Mouse (Mus musculus): ENCODE results near the gene Zbtb39. TPM values are rescaled to one million over a fixed set of nuclear protein-coding genes. Genes with fewer than 3 reads are reported as not detected.
A peak's percentile ranks its signal among the peaks of the same experiment; 100 is the strongest.
"Not testable (repeated sequence)": the region's sequence is repeated elsewhere in the genome, so short reads cannot be mapped to it uniquely, and the experiment has no call there.

The Zbtb39 gene
- polyA plus RNA-seq, 1 experiment from 2014 or later, result 0.75 TPM

DNA sequence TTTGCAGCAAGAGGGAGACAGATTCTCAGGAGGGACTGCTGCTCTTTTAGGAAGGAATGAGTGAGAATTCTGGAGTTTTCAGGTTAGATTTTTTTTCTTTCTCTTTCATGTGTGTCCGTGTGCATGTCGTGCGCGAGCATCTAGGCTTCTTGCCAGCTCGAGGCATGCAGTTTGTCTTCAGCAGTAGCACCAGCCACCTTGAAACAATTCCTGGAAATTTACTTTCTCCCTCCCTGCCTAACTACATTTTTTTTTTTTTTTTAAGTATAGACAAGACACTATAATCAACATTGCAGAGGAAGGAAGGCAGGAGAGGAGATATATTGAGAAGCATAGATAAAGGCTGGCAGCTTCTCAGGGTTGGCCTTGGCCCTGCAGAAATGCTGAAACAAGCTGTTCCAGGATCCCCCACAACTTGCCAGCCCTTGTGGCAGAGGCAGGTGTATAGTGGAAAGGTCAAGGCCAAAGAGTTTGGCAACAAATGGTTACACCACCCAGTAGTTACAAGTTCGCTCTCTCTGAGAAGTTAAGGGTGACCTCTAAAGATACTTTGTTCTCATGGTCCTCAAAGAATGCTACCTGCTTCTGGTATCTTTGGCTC, 15.3 kb downstream of the Zbtb39 start:
- Histone ChIP-seq H3K9ac (no peak overlapping the region), H3K27me3 (no peaks in the 10 kb centered on the region), H3K36me3 (no peaks in the 10 kb centered on the region), H3K4me2 (no peak overlapping the region), H3K4me1 (replicated peaks) (peaks cover 52% of the 10 kb centered on the region), H3K9me3 (replicated peaks) (0 out of 2 replicates have a peak, but pooled peaks cover 4% of the 10 kb centered on the region), H3K27ac (no peak overlapping the region; the same call in 1 of the 2 replicates), H3K4me3 (replicated peaks) (no peak overlapping the region)
- 41% methylated on average over 6 of the region's 6 CpGs for WGBS (ENCODE audit: insufficient replicate concordance)
- DNase-seq (no peak), ATAC-seq (ENCODE audit: low read depth) (no peak)

DNA sequence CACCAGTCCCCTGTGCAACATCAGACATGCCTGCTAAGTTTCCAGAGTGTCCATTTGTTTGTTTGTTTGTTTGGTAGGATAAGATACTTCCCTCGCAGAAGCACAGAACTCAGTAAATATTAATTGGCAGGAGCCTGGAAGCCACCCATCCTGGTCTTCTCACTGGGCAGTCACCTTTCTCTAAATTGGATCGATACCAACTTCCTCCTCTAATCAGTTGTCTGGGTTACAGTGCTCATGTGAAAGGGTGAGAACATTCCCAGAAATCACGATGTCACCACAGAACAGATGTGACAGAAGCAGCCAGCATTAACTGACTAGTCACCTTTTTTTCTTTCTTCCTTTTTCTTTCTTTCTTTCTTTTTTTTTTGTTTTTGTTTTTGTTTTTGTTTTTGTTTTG, 15.9 kb downstream of the Zbtb39 start:
- H3K4me1 ChIP-seq (replicated peaks), result peaks cover 49% of the 10 kb centered on the region
- H3K27me3 ChIP-seq, result no peaks in the 10 kb centered on the region
- no peak for DNase-seq
- no peak overlapping the region for H3K9ac ChIP-seq
- no peak overlapping the region for H3K27ac ChIP-seq
- no peak overlapping the region for H3K4me2 ChIP-seq
- no peak overlapping the region for H3K4me3 ChIP-seq (replicated peaks)
- no peaks in the 10 kb centered on the region for H3K36me3 ChIP-seq
- no peak for ATAC-seq (ENCODE audit: low read depth)
- H3K9me3 ChIP-seq (replicated peaks), result 0 out of 2 replicates have a peak, but pooled peaks cover 4% of the 10 kb centered on the region
- WGBS (ENCODE audit: insufficient replicate concordance), result 36% methylated on average over 3 of the region's 3 CpGs

GRCm38 (mm10) chr10:127755770-127756468, 16.6 kb downstream of the Zbtb39 start:
- Histone ChIP-seq H3K36me3 (no peaks in the 10 kb centered on the region), H3K9ac (no peak overlapping the region), H3K4me1 (replicated peaks) (peaks cover 47% of the 10 kb centered on the region), H3K4me2 (peak overlapping the region; percentile 54), H3K4me3 (replicated peaks) (peak overlapping the region; percentile 29), H3K27ac (no peak overlapping the region; the same call in 1 of the 2 replicates), H3K9me3 (replicated peaks) (0 out of 2 replicates have a peak, but pooled peaks cover 4% of the 10 kb centered on the region), H3K27me3 (no peaks in the 10 kb centered on the region)
- WGBS (ENCODE audit: insufficient replicate concordance), result 14% methylated on average over 18 of the region's 18 CpGs
- ATAC-seq (ENCODE audit: low read depth) (no peak), DNase-seq (no peak)

GRCm38 (mm10) chr10:127759181-127760110, 20.1 kb downstream of the Zbtb39 start, which contains the start of the genes Rdh1 and Rdh16f1:
Gene Rdh1, plus strand, starts transcription at chr10:127759721.
Gene Rdh16f1, plus strand, starts transcription at chr10:127759787.
- Histone ChIP-seq H3K27me3 (no peaks in the 10 kb centered on the region), H3K4me3 (replicated peaks) (no peak within 1 kb of the TSS), H3K4me1 (replicated peaks) (peaks cover 36% of the 10 kb centered on the region), H3K27ac (peak within 1 kb of the TSS; percentile 47), H3K36me3 (no peaks in the 10 kb centered on the region), H3K9me3 (replicated peaks) (0 out of 2 replicates have a peak, but pooled peaks cover 4% of the 10 kb centered on the region), H3K9ac (no peak within 1 kb of the TSS), H3K4me2 (no peak within 1 kb of the TSS)
- 62% methylated on average over 9 of the region's 9 CpGs for WGBS (ENCODE audit: insufficient replicate concordance)
- ATAC-seq (ENCODE audit: low read depth) (0 out of 2 replicates have a peak, but pooled peaks have one; percentile 27), DNase-seq (no peak)

- H3K27ac ChIP-seq; H3K36me3 ChIP-seq; ATAC-seq (ENCODE audit: low read depth); H3K4me2 ChIP-seq; H3K9ac ChIP-seq; H3K9me3 ChIP-seq (replicated peaks); DNase-seq; H3K4me3 ChIP-seq (replicated peaks); H3K27me3 ChIP-seq: not testable (repeated sequence)
- 63% methylated on average over 10 of the region's 10 CpGs for WGBS (ENCODE audit: insufficient replicate concordance)
- peaks cover 16% of the 10 kb centered on the region for H3K4me1 ChIP-seq (replicated peaks)
These were observed 23.6 kb downstream of the Zbtb39 start for GRCm38 (mm10) chr10:127762926-127763325.

DNA sequence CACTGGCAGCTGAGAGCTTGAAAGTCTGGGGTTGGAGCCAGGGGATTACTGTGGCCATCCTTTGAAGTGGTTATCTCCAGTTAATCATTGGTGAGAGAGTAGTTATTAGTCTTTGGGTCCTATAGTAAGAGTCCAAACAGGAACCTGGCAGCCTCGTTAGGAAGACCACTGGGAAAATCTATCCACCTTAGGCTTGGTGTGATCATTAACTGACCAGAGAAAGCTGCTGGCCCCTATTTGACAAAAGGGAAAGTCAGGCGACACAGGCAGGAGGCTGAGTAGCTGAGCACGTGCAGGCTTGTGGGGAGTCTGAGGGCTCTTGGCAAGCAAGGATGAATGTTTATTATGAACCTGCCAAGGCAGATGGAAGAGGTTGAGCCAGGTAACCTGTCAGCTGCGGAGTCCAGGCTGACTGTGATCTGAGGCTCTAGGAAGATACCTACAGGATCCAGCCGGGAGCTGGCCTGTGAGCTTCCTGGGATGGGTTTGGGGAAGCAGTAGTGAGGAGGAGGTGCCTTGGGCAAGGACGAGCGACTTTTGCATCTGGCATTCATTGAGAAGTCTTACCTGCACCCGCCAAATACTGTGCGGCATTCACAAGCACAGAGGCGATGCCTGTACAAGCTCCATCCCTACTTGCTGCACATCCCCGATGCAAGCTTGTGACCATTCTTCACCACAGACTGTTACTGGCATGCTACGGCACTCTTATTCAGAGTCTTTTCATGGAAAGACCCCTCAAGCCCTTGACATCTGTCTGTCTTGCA, 24.8 kb downstream of the Zbtb39 start:
- no peak overlapping the region for H3K9ac ChIP-seq
- WGBS (ENCODE audit: insufficient replicate concordance), result 56% methylated on average over 12 of the region's 12 CpGs
- no peaks in the 10 kb centered on the region for H3K27me3 ChIP-seq
- H3K4me2 ChIP-seq, result no peak overlapping the region
- ATAC-seq (ENCODE audit: low read depth) (peak; percentile 76), DNase-seq (no peak)
- H3K9me3 ChIP-seq (replicated peaks), result no peaks in the 10 kb centered on the region
- H3K4me3 ChIP-seq (replicated peaks), result no peak overlapping the region
- H3K4me1 ChIP-seq (replicated peaks), result peaks cover 10% of the 10 kb centered on the region
- peak overlapping the region; percentile 69 for H3K27ac ChIP-seq
- H3K36me3 ChIP-seq, result no peaks in the 10 kb centered on the region

DNA sequence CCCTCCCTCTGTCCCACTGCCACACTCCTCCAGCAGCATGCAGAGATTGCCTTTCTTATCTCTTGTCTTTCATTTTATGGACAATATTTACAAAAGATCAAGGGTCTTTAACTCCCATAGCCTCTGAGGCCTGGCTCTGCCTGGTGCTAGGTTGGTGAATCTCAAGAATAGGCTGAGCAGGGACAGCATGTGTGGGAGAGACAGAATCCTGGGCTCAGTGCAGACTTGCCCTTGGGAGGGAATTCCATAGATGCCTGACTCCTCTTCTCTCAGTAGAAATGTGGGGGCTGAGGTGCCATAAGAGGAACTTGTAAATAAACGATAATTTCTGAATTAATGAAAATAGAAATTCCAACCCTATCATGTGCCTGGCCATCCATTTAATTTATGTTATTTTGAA, 27.2 kb downstream of the Zbtb39 start:
- no peak for ATAC-seq (ENCODE audit: low read depth)
- no peak for DNase-seq
- Histone ChIP-seq H3K4me1 (replicated peaks) (peaks cover 4% of the 10 kb centered on the region; the same call in 1 of the 2 replicates), H3K4me2 (no peak overlapping the region), H3K9me3 (replicated peaks) (no peaks in the 10 kb centered on the region), H3K27ac (no peak overlapping the region), H3K27me3 (no peaks in the 10 kb centered on the region), H3K36me3 (no peaks in the 10 kb centered on the region), H3K4me3 (replicated peaks) (no peak overlapping the region), H3K9ac (no peak overlapping the region)
- 69% methylated on average over 1 of the region's 1 CpGs for WGBS (ENCODE audit: insufficient replicate concordance)

GRCm38 (mm10) chr10:127776011-127776410, 36.7 kb downstream of the Zbtb39 start, which contains the start of gene Rdh9:
Gene Rdh9, plus strand, starts transcription at chr10:127776386.
- WGBS (ENCODE audit: insufficient replicate concordance), result 46% methylated on average over 2 of the region's 2 CpGs

DNA sequence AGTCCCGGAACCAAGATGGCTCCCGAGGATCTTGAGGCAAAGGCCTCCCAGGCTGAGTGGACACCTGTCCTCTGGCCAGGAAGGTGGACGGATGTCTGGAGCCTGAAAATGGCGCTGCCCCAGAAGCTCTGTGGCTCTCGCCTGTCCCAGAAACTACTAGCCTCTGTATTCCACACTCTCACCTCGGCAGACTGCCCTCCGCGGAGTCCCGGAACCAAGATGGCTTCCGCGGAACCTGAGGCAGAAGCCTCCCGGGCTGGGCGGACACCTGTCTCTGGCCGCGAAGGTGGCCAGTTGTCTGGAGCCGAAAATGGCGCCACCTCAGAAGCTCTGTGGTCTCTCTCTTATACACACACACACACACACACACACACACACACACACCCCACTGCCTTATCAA, 43.0 kb downstream of the Zbtb39 start:
- not testable (repeated sequence) for H3K4me2 ChIP-seq; ATAC-seq (ENCODE audit: low read depth); H3K9ac ChIP-seq; H3K27ac ChIP-seq; H3K4me1 ChIP-seq (replicated peaks); H3K4me3 ChIP-seq (replicated peaks); H3K27me3 ChIP-seq; H3K9me3 ChIP-seq (replicated peaks); DNase-seq; H3K36me3 ChIP-seq
- WGBS (ENCODE audit: insufficient replicate concordance), result 84% methylated on average over 17 of the region's 17 CpGs

More at GRCm38 (mm10) chr10:127776011-127776410, 36.7 kb downstream of the Zbtb39 start, which contains the start of gene Rdh9:
- no peaks in the 10 kb centered on the region for H3K4me1 ChIP-seq (replicated peaks)
- no peak within 1 kb of the TSS for H3K4me2 ChIP-seq
- no peak within 1 kb of the TSS for H3K9ac ChIP-seq
- no peak within 1 kb of the TSS for H3K27ac ChIP-seq
- H3K36me3 ChIP-seq, result no peaks in the 10 kb centered on the region
- no peak within 1 kb of the TSS for H3K4me3 ChIP-seq (replicated peaks)
- no peak for DNase-seq
- ATAC-seq (ENCODE audit: low read depth), result no peak
- H3K27me3 ChIP-seq, result no peaks in the 10 kb centered on the region
- H3K9me3 ChIP-seq (replicated peaks), result no peaks in the 10 kb centered on the region

DNA sequence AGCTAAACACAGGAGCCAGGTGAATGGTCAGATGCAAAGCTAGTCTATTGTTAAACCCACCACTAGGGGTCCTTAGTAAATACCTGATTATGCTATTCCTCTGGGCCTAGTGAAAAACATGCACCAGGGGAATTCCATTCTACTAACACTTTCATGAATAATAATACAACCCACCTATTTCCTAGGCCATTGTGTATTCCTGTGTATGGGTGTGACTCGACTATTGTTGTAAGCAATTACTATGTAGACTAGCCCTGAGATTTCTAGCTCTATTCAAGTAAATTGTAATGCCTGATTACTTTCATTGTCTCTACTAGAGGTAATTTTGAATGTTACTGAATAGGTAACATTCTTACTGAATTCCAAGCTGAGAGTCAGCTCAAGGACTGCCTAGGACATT, 46.1 kb downstream of the Zbtb39 start:
- not testable (repeated sequence) for H3K27me3 ChIP-seq; H3K9me3 ChIP-seq (replicated peaks); H3K4me3 ChIP-seq (replicated peaks); H3K4me2 ChIP-seq; H3K36me3 ChIP-seq; H3K4me1 ChIP-seq (replicated peaks); H3K9ac ChIP-seq; ATAC-seq (ENCODE audit: low read depth); DNase-seq; H3K27ac ChIP-seq
- 59% methylated on average over 1 of the region's 1 CpGs for WGBS (ENCODE audit: insufficient replicate concordance)
